Mouse (Mus musculus): ENCODE data around the gene Eno3. TPM values are rescaled to one million over a fixed set of nuclear protein-coding genes. Genes with fewer than 3 reads are reported as not detected.

Gene Eno3
- total RNA-seq, 1 experiment from 2014 or later = 14.9 TPM

GRCm38 (mm10) chr11:70656456-70656927, 510 bp upstream of the Eno3 start:
- peak; percentile 56 for DNase-seq

- no peak for DNase-seq
Measured at GRCm38 (mm10) chr11:70657573-70657972, 571 bp downstream of the Eno3 start.

GRCm38 (mm10) chr11:70657991-70658390, 989 bp downstream of the Eno3 start:
- DNase-seq = no peak

DNA sequence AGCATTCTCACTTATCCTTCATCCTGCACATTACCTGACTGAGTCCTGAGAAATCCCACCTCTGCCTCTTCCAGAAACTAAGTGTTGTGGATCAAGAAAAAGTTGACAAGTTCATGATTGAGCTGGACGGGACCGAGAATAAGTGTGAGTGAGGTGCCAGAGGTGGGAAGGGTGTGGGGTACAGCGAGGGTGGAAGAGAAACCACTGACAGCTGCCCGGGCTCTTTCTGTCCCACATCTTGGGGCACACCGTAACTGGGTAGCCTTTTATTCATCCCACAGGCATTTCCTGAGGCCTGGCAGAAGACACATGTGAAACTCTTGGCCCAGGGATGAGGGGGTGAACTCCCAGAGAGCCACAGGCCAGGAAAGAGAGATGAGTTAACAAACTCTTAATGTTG, 1.5 kb downstream of the Eno3 start:
- no peak for DNase-seq

DNA sequence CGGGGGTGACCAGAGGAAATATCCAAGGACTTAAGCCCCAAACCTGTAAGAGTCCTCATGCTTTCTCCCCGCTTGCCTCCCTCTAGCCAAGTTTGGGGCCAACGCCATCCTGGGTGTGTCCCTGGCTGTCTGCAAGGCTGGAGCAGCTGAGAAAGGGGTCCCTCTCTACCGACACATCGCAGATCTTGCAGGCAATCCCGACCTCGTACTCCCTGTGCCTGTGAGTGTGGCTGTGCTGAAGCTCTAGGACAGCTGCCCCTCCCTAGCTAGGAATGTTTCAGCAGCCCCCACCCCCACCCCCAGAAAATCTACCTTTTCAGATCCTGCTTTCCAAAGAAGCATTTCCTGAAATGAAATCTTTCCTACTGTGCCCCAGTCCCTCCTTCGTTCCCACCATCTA, 1.9 kb downstream of the Eno3 start:
- no peak for DNase-seq

DNA sequence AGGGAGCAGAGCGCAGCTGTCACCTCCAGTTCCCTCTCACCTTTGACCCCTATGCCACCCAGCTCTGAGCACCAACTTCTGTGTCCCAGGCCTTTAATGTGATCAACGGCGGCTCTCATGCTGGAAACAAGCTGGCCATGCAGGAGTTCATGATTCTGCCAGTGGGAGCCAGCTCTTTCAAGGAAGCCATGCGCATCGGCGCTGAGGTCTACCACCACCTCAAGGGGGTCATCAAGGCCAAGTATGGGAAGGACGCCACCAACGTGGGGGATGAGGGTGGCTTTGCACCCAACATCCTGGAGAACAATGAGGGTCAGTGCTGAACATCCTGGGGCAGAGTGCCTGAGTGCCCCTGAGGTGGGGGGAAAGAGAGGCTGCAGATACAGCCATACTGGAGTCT, 3.6 kb downstream of the Eno3 start:
- no peak for DNase-seq

GRCm38 (mm10) chr11:70663101-70663500, 6.1 kb downstream of the Eno3 start:
- no peak for DNase-seq

DNA sequence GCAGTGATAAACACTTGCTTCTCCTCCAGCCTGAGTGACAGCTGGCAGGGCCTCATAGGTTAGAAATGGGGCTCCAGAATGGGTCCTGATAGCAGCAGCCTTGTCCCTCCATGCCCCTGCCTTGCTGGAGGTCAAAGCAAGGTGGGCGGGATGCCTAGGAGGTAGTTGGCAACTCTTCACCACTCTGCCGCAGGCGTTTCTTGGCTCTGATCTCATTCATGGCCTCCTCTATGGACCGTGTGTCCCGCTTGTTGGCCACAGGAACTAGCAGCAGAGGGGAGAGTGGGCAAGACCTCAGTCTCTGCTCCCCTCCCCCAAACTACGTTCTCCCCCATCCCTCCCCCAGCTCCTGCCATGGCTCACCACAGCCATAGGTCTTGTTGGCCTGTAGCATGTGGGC, 7.0 kb downstream of the Eno3 start:
- DNase-seq = no peak

DNA sequence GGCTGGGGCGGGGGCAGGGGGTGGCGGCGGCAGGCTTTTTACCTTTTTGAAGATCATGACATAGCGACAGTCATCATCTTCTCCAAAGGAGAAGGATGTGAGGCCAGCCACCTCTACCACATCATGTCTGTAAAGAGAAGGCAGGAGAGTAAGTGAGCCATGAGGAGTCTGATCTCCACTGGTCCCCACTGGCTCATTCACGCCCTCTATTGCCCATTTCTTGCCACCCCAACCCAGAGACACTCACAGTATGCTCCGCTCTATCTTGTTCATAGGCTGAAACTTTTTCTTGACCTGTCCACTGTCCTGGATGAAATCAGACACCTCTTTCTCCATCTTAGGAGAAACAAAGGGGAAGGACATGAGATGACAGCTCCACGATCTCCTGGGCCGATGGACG, 7.7 kb downstream of the Eno3 start:
- DNase-seq = no peak

DNA sequence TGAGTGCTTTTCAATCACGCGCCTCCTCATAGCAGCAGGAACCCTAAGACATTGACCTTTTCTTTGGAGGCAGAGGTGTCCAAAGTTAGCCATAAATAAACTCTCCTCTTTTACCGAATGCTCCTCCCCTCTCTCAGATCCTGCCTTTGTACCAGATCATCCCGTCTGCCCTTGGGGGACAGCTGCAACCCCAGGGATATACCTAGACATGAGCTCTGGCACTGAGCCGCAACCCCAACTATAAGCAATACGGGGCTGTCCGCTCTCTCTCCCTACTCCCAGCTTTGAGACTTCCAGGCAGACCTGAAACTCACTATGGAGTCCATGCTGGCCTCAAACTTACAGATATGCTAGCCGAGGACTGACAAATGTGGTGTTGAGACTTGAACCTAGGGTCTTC, 9.7 kb downstream of the Eno3 start:
- no peak for DNase-seq

DNA sequence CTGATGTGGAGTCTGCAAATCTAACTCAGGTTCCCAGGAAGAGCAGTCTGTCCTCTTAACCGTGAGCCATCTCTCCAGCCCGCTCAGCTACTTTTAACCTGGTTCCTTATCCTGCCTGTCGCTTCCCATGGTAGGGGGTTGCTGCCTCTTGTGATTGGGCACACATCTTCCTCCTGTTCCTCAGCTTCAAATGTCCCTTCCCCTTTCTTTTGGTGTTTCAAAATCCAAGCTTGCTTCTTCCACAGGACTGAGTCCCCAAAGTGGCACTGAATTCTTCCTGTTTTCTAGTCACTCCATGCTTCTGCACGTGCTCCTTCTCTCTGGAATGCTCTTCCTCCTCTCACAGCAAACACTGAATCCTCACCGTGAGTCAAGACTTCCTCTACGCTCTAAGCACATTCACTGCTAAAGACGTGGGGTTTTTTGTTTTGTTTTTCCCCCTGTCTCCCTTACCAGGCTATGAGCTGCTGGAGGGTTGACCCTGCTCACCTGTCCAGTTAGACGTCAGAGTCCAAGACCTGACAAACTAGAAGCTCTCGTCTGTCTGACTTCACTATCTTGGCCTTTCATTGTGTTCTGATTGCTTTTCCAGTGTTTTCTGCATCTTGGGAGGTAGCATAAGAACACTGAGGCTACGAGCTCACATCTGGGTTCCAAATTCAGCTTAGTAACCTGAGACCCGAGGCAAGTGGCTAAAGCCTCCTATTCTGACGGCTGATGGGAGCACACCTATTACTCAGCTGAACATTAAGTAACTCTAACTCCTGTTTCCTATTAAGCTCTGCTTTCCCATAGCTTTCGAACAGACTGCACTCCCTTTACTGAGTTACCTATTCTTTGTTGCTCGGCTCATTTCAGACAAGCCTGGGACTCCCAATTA, 10.5 kb downstream of the Eno3 start:
- DNase-seq = no peak

GRCm38 (mm10) chr11:70668335-70668770, 11.4 kb downstream of the Eno3 start:
- peak; percentile 87 for DNase-seq

- peak; percentile 97 for DNase-seq
Measured at GRCm38 (mm10) chr11:70668771-70669505, 11.9 kb downstream of the Eno3 start, which contains the start of gene Spag7. Gene Spag7 (minus strand): TSS chr11:70669416.

DNA sequence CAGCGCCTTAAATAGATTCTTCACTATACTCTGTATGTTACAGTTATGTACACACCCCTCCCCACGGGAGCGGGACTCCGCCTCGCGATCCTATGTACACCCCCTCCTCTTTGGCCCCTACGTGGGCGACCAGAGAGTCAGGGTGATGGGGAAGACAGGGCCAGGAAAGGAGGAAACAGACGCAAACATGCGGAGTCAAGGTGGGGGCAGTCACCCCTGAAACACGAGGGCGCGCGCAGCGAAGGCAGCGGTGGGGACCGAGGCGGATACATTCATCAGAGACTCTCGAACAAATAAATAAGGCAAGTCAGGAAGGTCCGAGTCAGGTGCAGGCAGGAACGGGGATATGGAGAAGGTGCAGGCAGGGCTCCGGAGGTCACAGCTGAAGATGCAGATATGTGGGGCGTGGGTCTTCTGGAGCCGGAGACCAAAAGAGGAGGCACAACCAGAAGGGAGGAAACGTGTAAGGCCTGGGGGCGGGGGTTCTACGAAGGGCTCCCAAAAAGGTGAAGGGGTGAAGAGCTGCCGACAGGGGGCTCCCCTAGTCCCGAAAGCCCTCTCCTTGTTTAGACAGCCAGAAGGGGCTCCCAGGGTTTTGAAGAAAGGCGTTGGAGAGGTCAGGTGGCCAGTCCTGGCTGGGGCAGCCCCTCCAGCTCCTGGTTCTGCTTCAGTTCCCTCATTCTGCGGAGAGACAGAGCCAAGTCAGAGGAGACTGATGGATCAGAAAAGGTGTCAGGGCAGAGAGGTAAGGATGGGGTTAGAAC, 12.8 kb downstream of the Eno3 start:
- DNase-seq = peak; percentile 86

GRCm38 (mm10) chr11:70670483-70670882, 13.5 kb downstream of the Eno3 start:
- DNase-seq = peak; percentile 57

DNA sequence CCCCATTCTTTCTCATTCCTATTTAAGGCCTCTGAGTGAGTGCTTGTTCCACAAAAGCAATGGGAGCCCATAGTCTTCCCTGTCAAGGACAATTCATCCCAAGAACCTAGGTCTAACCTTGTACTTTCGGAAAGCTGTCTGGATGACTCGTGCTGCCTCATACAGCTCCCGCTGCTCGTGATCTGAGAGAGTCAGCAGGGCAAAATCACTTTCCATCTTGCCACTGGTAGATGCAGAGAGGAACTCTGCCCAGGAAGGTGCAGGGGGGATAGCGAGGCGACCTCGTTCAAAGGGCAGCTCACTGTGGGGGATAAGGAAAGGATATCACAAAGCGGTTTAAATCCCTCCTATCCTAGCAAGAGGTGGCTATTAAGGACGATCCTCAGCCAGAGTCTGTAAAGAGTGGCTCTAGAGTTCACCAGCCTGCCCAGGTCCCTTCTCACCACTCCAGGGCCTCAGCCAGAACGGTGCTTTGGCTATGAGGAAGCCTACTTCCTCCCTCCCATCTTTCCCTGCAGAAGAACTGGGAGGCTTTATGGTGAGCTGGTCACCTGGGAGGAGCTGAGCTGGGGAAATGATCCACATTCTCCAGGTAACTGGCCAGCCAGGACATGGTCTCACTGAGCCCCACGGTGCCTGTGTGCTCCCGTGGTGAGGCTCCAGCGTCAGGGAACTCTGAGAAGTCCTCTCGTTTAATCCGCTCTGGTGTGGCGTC, 14.5 kb downstream of the Eno3 start:
- DNase-seq = peak; percentile 52

DNA sequence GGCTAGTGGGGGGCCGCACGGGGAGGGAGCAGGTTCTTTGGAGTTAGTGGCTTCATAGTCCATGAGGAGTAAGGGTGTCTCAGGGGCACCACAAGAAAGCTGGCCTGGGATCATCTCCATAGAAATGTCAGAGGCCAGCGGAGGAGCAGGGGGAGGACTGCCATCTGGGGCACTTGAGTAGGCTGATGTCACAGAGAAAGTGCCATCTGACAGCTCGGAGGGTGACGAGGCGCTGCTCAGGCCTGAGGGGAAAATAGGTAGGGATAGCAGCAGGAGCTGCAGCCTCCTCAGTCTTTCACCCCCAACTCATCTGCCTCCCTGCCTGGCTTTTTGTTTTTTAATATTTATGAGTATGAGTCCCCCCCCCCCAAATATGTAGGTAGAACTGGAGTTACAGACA, 17.0 kb downstream of the Eno3 start:
- no peak for DNase-seq

DNA sequence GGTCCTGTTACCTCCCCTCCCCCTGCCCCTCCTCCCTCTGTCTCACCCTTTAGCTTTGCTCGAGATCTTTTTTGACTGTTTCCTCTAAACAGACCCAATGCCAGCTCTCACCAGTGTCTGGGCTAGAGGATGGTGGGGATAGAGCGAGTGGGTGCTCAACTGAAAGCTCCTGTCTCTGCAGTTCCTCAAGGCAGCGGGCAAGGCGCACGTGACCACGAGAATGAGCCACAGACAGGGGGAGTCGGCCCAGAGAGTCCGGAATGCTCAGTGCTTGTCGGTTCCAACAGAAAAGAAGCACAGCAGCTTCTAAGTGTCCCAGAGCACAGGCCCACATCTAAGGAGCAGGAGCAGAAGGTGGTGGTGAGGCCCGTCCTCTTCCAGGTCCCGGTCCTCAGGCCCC, 17.5 kb downstream of the Eno3 start:
- DNase-seq = no peak

GRCm38 (mm10) chr11:70678092-70678491, 21.1 kb downstream of the Eno3 start:
- DNase-seq = no peak

DNA sequence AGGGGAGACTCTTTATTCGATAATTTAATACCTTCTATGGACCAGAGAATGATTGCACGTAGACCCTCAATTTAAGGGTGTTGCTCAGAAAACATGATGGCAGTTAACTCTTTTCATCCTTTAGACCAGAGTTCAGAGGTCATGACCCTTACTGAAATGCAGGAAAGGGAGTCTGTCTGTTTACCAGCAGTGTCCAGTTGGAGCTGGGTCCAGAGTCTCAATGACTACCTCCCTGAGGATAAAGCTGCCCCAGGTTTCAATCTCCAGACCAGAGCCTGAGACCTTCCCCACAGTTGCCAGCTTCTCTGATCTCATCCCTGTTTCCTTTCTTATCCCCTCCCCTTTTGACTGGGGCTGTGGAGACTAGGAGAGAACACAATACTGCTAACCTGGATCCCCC, 21.6 kb downstream of the Eno3 start:
- no peak for DNase-seq

- DNase-seq = no peak
Measured at GRCm38 (mm10) chr11:70679361-70679760, 22.4 kb downstream of the Eno3 start.

GRCm38 (mm10) chr11:70679894-70680293, 22.9 kb downstream of the Eno3 start:
- no peak for DNase-seq
